Mouse (Mus musculus) spleen, adult 2 months (tissue): ENCODE data around the gene Sub1.

Experiments used
- CTCF ChIP-seq: fragments of 200-500 bp; IDR thresholded peaks from 2 replicates; pipeline ENCODE4 v1.5.1; 2011; ENCODE audit warnings: mild to moderate bottlenecking, inconsistent platforms; ENCODE audit not compliant: insufficient read depth, insufficient read length, insufficient replicate concordance; ENCODE audit errors: extremely low read depth
- POLR2A ChIP-seq: fragments of 200-500 bp; IDR thresholded peaks from 2 replicates; pipeline ENCODE4 v1.6.1; 2011; ENCODE audit warnings: low read depth, low read length, inconsistent platforms

- TF ChIP-seq CTCF (no peak), POLR2A (no peak)
These were observed 36.4 kb upstream of the Sub1 start for GRCm38 (mm10) chr15:12033155-12033554.
